Mouse (Mus musculus) olfactory bulb, adult 2 months (tissue): ENCODE data around the gene Zbtb26.
A peak's percentile ranks its signal among the peaks of the same experiment; 100 is the strongest.

ENCODE experiments used
- CTCF ChIP-seq: fragments of 200-500 bp; IDR thresholded peaks from 2 replicates; pipeline ENCODE4 v1.5.1; 2012; ENCODE audit warnings: low read depth, mild to moderate bottlenecking, low read length, moderate library complexity; ENCODE audit not compliant: insufficient read depth
- POLR2A ChIP-seq: fragments of 200-500 bp; IDR thresholded peaks from 2 replicates; pipeline ENCODE4 v1.6.1; 2012; ENCODE audit warnings: mild to moderate bottlenecking, low read depth, low read length, moderate library complexity; ENCODE audit not compliant: insufficient read depth

- TF ChIP-seq CTCF = no peak
- TF ChIP-seq POLR2A = peak; percentile 91
Measured at GRCm38 (mm10) chr2:37451667-37452375, 8.9 kb upstream of the Zbtb26 start.
